Mouse (Mus musculus) G1E (cell line): ENCODE measurements around the gene Pkmyt1.

Experiments used
- CTCF ChIP-seq: IDR thresholded peaks from 2 replicates; pipeline ENCODE4 v1.5.1; 2012; ENCODE audit warnings: low read depth, low read length, inconsistent platforms, mixed read lengths
- GATA1 ChIP-seq: IDR thresholded peaks from 2 replicates; pipeline ENCODE4 v1.6.1; 2012; ENCODE audit warnings: borderline replicate concordance, low read length, inconsistent platforms, mixed read lengths
- GATA2 ChIP-seq: IDR thresholded peaks from 2 replicates; pipeline ENCODE4 v1.6.1; 2012; ENCODE audit warnings: low read depth, low read length, inconsistent platforms, borderline replicate concordance
- POLR2AphosphoS5 ChIP-seq: IDR thresholded peaks from 2 replicates; pipeline ENCODE4 v1.6.1; 2012; ENCODE audit warnings: low read depth, low read length, inconsistent platforms; ENCODE audit not compliant: insufficient replicate concordance
- TAL1 ChIP-seq: conservative IDR thresholded peaks from 2 replicates; pipeline ENCODE4 v1.6.1; 2012; ENCODE audit warnings: low read depth, low read length, inconsistent platforms, mixed read lengths

DNA sequence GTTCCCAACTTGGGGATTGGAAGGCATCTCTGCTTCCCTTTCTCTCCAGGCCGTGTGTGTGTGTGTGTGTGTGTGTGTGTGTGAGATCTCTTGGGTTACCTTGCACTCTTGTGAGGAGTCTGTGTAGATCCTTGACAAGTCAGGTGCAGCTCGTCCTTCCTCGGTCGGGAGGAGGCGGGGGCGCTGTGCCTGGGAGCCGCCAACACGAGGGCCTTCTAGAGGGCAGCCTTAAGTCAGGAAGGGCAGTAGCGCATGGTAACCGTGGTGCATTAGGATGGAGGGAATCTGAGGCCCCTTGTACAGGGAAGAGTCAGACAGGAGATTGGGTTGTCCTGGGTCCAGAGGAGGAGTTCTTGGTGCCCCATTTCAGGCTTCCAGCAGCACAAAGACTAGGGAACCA, 50.1 kb downstream of the Pkmyt1 start:
- no peak for TF ChIP-seq TAL1
- TF ChIP-seq CTCF, result no peak
- TF ChIP-seq POLR2AphosphoS5, result no peak
- TF ChIP-seq GATA1, result no peak
- TF ChIP-seq GATA2, result no peak
